Mouse (Mus musculus) R1 (cell line): ENCODE measurements around the gene Prkcb.

Source experiments
- DNase-seq: peaks from one replicate; pipeline ENCODE4 v3.0.0-alpha.2; 2018; ENCODE audit warnings: low read depth, low spot score

Gene Prkcb

DNA sequence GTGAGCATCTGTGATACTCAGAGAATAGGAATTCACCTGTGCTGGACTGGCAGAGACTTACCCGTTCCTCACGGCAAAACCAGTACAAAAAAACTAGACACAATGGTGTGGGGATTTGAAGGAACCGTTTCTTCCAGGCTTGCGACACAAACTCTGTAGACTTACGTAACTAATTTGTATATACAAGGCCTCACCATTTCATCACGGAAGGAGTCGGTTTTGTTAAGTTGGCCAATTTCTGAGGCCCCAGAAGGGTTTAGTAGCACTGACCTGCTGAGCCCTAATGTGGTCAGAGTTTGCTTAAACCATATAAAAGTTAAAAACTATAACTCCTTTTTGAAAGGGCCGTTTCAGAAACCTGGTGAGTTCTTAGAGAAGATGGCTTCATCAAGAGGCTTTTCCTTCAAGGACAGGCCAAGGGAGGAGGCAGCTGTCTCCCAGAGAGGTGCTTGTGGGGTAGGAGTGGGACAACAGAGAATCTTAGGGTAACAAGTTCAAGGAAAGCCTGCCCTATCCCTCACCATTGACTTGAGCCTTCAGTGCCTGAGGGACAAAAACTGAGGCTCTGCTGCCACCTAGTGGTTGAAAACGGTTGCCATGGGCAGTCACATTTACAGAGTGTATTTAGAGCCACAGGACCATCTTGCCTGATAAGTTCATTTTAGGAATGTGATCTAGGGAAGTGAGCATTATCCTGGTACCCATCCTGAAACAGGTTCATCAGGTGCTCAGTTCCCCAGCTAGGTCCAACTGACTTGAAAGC lies 170.8 kb downstream of the Prkcb start:
- peak; percentile 80 for DNase-seq

GRCm38 (mm10) chr7:122460020-122460419 lies 171.5 kb downstream of the Prkcb start:
- peak; percentile 28 for DNase-seq

GRCm38 (mm10) chr7:122465823-122466549 lies 177.4 kb downstream of the Prkcb start:
- peak; percentile 28 for DNase-seq

DNA sequence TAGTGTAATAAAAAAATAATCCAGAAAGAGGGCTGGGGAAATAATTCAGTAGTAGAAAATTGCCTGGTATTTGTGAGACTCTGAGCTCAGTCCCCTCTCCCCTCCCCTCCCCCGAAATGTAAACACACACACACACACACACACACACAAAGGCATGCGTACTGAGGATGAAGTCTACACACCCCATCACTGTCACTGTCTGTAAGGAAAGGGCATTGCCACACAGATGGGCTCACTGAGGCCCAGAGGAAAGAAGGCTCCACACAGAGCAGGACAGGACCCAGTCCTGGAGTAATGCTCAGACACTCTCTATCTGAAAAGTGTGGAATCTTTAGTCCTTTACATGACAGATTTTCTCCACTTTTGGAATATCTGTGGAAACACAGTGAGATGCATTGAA lies 178.2 kb downstream of the Prkcb start:
- DNase-seq: no peak

DNA sequence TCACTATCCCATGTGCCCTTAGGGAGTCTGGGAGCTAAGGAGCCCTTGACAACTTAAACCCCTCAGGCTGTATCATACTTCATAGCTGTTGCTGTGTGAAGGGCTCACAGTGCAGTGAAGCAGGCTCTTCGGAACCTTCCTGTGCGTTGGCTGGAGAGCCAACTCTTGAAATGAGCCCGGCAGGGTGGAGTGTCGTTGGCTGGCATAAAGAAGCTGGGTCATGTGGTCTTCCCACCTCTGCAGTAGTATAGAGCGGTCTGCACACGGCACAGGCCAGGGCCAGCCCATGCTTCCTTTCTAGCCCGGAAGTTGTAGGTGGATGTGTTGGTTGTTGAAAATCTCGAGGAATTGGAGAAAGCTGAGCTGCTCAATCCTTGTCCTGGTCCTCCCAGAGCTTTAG lies 179.3 kb downstream of the Prkcb start:
- DNase-seq: no peak

GRCm38 (mm10) chr7:122470370-122471280 lies 182.1 kb downstream of the Prkcb start:
- peak; percentile 85 for DNase-seq

DNA sequence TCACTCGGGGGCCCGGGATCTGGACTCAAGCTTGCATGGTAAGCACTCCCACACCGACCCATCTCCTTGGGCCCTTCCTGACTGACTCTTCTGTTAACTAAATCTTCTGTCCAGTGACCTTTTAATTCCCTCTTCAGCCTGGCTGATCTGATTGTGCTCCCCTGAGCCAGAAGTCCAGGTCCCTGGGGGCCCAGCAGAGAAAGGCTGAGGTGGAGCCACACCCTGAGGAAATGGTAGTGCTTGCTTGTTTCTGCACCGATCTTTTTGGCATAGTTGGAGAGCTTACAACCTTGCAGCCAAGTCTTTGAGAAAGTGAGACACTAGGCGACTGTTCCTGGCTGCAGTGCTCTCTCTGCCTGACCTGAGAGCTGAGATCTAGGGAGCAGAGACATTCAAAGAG lies 183.7 kb downstream of the Prkcb start:
- DNase-seq: no peak

DNA sequence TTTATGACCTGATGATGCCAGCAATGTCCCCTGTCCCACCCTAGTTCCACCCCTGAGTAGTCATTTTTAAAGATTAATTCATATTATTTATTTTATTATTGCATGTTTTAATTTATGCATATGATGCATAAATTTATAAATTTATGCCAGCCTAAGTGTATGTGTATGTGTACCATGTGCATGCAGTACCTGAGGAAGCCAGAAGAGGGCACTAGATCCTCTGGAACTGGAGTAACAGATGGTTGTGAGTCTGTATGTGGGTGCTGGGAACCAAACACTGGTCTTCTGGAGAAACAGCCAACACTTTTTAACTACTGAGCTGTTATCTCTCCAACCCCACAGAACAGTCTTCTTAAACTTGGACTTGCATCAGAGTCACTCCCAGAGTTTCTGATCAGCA lies 186.5 kb downstream of the Prkcb start:
- peak; percentile 26 for DNase-seq

- no peak for DNase-seq
Measured at GRCm38 (mm10) chr7:122476697-122477096, 188.1 kb downstream of the Prkcb start.

- no peak for DNase-seq
Measured at GRCm38 (mm10) chr7:122477118-122477517, 188.6 kb downstream of the Prkcb start.

DNA sequence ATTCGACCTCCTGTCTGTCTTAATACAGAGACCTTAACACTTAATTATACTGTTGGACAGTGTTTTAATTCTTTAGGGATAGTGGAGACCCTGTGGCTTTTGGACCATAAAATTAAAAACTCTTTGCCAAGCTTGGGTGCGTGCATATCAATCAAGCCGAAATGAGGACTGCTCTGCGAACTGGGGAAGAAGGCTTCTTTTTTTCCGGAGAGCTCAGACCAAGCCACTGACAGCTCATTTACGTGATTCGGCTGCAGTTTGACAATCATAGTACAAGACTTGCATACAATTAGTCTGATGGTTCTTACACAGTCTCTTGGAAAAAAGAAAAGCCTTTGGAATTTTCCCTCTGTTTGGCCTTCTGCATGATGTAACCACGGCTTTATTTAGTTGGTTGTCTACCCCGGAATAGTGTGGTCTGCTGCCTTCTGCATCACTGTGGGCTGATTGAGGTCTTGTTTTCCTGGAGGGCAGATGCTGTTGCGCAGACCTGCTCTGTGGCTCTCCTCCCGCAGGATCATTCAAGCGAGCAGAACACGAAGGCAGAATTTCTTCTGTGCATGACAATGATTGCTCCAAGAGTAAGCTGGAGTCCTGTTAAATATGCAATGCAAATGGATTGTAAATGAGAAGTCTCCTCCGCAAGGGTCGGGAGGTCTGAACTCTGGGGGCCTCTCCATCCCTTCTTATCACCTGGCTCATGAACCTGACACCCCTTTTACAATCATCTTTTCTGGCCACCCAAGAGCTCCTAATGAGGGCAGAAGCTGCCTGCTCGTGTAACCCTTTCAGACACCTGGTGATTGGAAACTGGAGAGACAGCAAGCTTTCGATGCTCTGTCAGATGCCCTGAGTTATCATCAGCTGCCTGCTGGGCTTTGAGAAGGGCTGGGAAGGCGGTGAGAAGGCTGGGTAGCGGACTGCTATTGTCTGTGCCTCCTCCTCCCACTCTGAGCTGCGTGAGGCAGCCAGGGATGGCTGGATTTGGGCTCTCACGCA lies 189.3 kb downstream of the Prkcb start:
- peak; percentile 88 for DNase-seq

DNA sequence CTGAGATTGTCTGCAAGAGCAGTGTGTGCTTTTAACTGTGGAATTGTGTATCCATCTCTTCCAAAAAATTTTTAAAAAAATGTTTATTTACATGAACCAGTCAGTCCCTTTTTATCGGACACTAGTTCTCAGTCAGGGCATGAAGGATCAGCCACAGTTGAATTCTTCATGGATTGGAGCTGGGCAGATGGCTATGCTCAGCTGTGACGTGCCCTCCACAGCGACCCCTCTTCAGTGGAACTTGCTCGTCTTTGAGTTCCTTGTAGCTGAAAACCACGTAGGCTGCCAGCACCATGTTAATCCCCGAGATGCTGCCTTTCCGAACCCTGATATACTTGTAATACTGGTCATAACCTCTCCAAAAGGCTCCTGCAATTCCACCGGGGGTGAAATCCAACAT lies 195.4 kb downstream of the Prkcb start:
- DNase-seq: no peak

- DNase-seq: no peak
Measured at GRCm38 (mm10) chr7:122487929-122488571, 199.5 kb downstream of the Prkcb start.

- DNase-seq: no peak
Measured at GRCm38 (mm10) chr7:122492041-122492440, 203.5 kb downstream of the Prkcb start.

- no peak for DNase-seq
Measured at GRCm38 (mm10) chr7:122492936-122493335, 204.4 kb downstream of the Prkcb start.

- peak; percentile 63 for DNase-seq
Measured at GRCm38 (mm10) chr7:122494088-122494487, 205.5 kb downstream of the Prkcb start.

- DNase-seq: no peak
Measured at GRCm38 (mm10) chr7:122497516-122497915, 209.0 kb downstream of the Prkcb start.

- DNase-seq: no peak
Measured at GRCm38 (mm10) chr7:122498461-122498860, 209.9 kb downstream of the Prkcb start.

GRCm38 (mm10) chr7:122499743-122500597 lies 211.4 kb downstream of the Prkcb start:
- DNase-seq: no peak
